Mouse (Mus musculus): ENCODE data around the gene Zswim4.

Gene Zswim4

GRCm38 (mm10) chr8:84180530-84181190 is 56.2 kb downstream of the Zswim4 start:
- no peak for DNase-seq (ENCODE audit: low spot score)

GRCm38 (mm10) chr8:84179946-84180345 is 56.9 kb downstream of the Zswim4 start:
- no peak for DNase-seq (ENCODE audit: low spot score)

GRCm38 (mm10) chr8:84178592-84178991 is 58.3 kb downstream of the Zswim4 start:
- DNase-seq (ENCODE audit: low spot score), result no peak

- DNase-seq (ENCODE audit: low spot score), result no peak
Measured at GRCm38 (mm10) chr8:84177405-84177804, 59.5 kb downstream of the Zswim4 start.

GRCm38 (mm10) chr8:84176560-84176959 is 60.3 kb downstream of the Zswim4 start:
- no peak for DNase-seq (ENCODE audit: low spot score)

DNA sequence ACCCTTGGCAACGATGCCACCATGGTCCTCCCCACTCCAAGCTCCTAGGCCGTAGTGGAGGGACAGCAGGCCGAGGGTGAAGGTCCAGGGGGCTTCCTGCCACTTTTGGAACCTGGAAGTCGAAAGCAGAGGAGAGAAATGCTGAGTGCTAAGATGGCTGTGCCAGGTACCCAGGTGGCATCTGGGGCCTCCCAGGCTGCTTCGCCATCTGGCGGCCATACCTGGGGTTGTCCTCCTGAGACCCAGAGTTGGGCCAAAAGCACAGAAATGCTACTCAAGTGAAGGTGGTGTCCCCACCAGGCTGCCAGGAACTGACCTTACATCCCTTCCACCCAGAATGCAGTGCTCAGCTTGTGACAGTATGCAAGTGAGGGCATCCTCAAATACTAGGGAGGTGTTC is 63.0 kb downstream of the Zswim4 start:
- DNase-seq (ENCODE audit: low spot score), result no peak

DNA sequence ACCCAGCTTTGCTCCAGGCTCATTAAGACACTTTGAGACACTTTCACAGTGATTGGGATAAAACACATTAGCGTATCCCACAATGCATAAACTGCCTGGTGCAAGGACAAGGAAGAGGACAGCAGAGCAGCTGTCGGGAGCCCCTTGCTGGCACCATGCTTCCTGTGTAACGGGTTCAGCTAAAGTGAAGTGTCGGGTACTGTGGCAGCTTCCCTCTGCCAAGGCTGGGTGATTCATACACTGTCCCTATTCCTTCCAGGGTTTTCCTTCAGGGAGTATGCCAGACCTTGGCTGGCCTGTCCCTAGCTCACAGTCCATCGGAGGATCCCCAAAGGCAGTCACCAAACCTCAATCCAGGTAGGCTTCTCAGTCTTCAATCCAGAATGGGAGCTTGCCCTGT is 66.8 kb downstream of the Zswim4 start:
- no peak for DNase-seq (ENCODE audit: low spot score)

- no peak for DNase-seq (ENCODE audit: low spot score)
Measured at GRCm38 (mm10) chr8:84167696-84168095, 69.2 kb downstream of the Zswim4 start.

Measured in ovary, postnatal 14 days (tissue).